Mouse (Mus musculus): ENCODE data around the gene Nfu1.
A peak's percentile ranks its signal among the peaks of the same experiment; 100 is the strongest.
"Not testable (repeated sequence)": the region's sequence is repeated elsewhere in the genome, so short reads cannot be mapped to it uniquely, and the experiment has no call there.

Nfu1 gene

GRCm38 (mm10) chr6:87026980-87027379, 17.9 kb downstream of the Nfu1 start:
- no peak for DNase-seq

GRCm38 (mm10) chr6:87028881-87029280, 19.8 kb downstream of the Nfu1 start:
- no peak for DNase-seq

GRCm38 (mm10) chr6:87031310-87031709, 22.3 kb downstream of the Nfu1 start:
- DNase-seq: not testable (repeated sequence)

- DNase-seq: no peak
Measured at GRCm38 (mm10) chr6:87032401-87032800, 23.4 kb downstream of the Nfu1 start.

- no peak for DNase-seq
Measured at GRCm38 (mm10) chr6:87034395-87034794, 25.4 kb downstream of the Nfu1 start.

- no peak for DNase-seq
Measured at GRCm38 (mm10) chr6:87037826-87038620, 29.0 kb downstream of the Nfu1 start.

- no peak for DNase-seq
Measured at GRCm38 (mm10) chr6:87039161-87039560, 30.1 kb downstream of the Nfu1 start.

GRCm38 (mm10) chr6:87040971-87041370, 31.9 kb downstream of the Nfu1 start:
- no peak for DNase-seq

GRCm38 (mm10) chr6:87041431-87041830, 32.4 kb downstream of the Nfu1 start:
- DNase-seq: no peak

- DNase-seq: no peak
Measured at GRCm38 (mm10) chr6:87042004-87042336, 32.9 kb downstream of the Nfu1 start.

- DNase-seq: peak; percentile 95 to 98
Measured at GRCm38 (mm10) chr6:87042337-87043130, 33.5 kb downstream of the Nfu1 start, which contains the start of gene Gfpt1. Gene Gfpt1, plus strand, starts transcription at chr6:87042846.

- DNase-seq: no peak
Measured at GRCm38 (mm10) chr6:87043131-87043516, 34.1 kb downstream of the Nfu1 start.

- DNase-seq: no peak
Measured at GRCm38 (mm10) chr6:87044895-87045294, 35.9 kb downstream of the Nfu1 start.

- no peak for DNase-seq
Measured at GRCm38 (mm10) chr6:87045507-87045906, 36.5 kb downstream of the Nfu1 start.

- not testable (repeated sequence) for DNase-seq
Measured at GRCm38 (mm10) chr6:87048712-87049111, 39.7 kb downstream of the Nfu1 start.

GRCm38 (mm10) chr6:87051886-87052425, 42.9 kb downstream of the Nfu1 start:
- DNase-seq: no peak

GRCm38 (mm10) chr6:87054193-87054592, 45.2 kb downstream of the Nfu1 start:
- DNase-seq: no peak

- DNase-seq: no peak
Measured at GRCm38 (mm10) chr6:87059754-87060153, 50.7 kb downstream of the Nfu1 start.

GRCm38 (mm10) chr6:87063586-87063985, 54.5 kb downstream of the Nfu1 start:
- no peak for DNase-seq

GRCm38 (mm10) chr6:87068209-87068608, 59.2 kb downstream of the Nfu1 start:
- DNase-seq: no peak

- DNase-seq: no peak
Measured at GRCm38 (mm10) chr6:87069195-87069900, 60.3 kb downstream of the Nfu1 start.

GRCm38 (mm10) chr6:87070641-87071040, 61.6 kb downstream of the Nfu1 start:
- no peak for DNase-seq

- no peak for DNase-seq
Measured at GRCm38 (mm10) chr6:87072759-87073158, 63.7 kb downstream of the Nfu1 start.

All from cerebellum, adult 18-20 months (tissue).